Mouse (Mus musculus) spleen, adult 2 months (tissue): ENCODE results near the gene Lrrc4c.

Experiments
- CTCF ChIP-seq: fragments of 200-500 bp; IDR thresholded peaks from 2 replicates; pipeline ENCODE4 v1.5.1; 2011; ENCODE audit warnings: mild to moderate bottlenecking, inconsistent platforms; ENCODE audit not compliant: insufficient read depth, insufficient read length, insufficient replicate concordance; ENCODE audit errors: extremely low read depth
- POLR2A ChIP-seq: fragments of 200-500 bp; IDR thresholded peaks from 2 replicates; pipeline ENCODE4 v1.6.1; 2011; ENCODE audit warnings: low read depth, low read length, inconsistent platforms

DNA sequence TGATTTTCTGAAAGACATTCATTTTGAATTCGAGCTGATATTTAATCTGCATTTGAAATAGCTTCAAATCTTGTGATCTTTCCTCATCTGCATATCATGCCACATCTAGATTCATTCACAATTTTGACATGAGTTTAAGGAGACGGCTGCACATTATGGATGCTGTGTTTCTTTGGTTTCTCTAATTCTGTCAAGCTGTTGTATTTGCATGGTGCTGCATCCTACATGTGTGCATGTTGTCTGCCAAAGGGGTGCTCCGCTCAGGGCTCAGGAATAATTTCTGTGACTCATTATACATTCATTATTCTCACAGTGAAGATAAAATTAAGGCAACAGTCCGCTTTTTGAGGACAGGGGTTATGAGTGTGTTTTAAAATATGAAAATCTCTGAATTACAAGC, 30.5 kb upstream of the Lrrc4c start:
- TF ChIP-seq POLR2A = no peak
- no peak for TF ChIP-seq CTCF
